Mouse (Mus musculus): ENCODE data around the gene Phtf2.
"Not testable (repeated sequence)": the region's sequence is repeated elsewhere in the genome, so short reads cannot be mapped to it uniquely, and the experiment has no call there.

Gene Phtf2

DNA sequence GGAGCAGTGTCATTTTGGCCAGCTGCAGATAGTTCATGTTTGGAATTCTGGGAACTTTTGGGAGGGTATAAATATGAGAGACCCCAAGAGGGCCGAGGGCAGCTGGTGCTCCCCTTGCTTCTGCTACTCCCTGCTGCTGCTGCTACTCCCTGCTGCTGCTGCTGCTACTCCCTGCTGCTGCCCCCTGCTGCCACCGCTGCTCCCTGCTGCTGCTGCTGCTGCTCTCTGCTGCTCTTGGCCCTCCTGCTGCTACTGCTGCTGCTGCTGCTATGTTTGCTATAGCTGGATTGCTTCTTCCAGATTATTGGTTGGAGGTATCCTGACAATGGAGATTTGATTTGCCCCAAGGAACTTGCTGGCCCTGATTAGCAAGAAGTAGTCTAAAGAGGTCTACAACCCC lies 143.1 kb downstream of the Phtf2 start:
- in situ Hi-C loops (cut with MboI; ENCODE audit: low pct_unique_long_range_greater_than_20kb in 1 of 2, low sequenced_read_pairs in 2 of 2, unreplicated experiment in 1 of 2), result no loop called here

DNA sequence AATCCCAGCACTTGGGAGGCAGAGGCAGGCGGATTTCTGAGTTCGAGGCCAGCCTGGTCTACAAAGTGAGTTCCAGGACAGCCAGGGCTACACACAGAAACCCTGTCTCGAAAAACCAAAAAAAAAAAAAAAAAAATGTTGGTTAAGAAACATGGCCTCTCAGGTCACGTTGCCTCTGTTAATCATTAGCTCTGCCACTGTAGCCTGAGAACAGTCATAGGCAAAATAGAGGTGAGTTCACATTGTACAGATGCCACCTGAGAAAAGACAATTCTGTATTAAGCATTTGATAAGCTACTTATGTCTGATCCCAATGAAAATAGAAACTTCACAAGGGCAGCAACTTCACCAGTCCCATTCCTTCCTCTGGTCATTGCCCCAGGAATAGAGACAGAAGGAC lies 158.7 kb downstream of the Phtf2 start:
- in situ Hi-C loops (cut with MboI; ENCODE audit: low pct_unique_long_range_greater_than_20kb in 1 of 2, low sequenced_read_pairs in 2 of 2, unreplicated experiment in 1 of 2), result not testable (repeated sequence)

DNA sequence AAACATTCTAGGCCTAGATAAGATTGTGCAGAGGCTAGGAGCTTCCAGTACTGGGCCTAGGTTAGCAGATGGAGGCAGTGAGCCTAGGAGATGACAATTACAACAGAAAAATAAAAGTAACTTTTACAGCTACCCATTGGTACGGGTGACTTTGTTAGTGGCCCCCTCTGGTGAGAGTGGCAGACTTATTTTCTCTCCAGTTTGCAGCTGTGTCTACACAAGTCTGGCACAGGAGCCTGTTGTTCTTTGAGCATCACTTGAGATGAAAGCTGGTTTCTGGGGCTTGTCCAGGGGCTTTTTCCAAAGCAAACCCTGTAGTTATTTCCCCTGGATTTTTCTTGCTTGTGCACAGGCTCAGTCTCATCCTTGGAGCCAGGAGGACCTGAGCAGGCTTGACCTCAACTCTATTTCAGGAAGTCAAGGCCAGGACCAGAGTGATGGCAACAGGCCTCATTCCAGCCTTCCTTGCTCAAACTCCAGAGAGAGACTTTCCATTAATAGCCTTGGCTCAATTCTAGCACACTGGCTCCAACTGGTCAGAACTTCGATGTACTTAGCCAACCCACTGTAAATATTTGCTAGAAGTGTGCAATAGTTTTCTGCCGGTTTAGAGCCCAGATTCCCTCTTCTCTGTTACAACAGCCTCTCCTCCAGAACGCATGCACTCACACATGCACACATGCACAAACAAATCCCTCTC lies 161.6 kb downstream of the Phtf2 start:
- in situ Hi-C loops (cut with MboI; ENCODE audit: low pct_unique_long_range_greater_than_20kb in 1 of 2, low sequenced_read_pairs in 2 of 2, unreplicated experiment in 1 of 2), result no loop called here

- in situ Hi-C loops (cut with MboI; ENCODE audit: low pct_unique_long_range_greater_than_20kb in 1 of 2, low sequenced_read_pairs in 2 of 2, unreplicated experiment in 1 of 2), result not testable (repeated sequence)
Measured at GRCm38 (mm10) chr5:20715980-20716379, 165.9 kb downstream of the Phtf2 start.

- in situ Hi-C loops (cut with MboI; ENCODE audit: low pct_unique_long_range_greater_than_20kb in 1 of 2, low sequenced_read_pairs in 2 of 2, unreplicated experiment in 1 of 2), result not testable (repeated sequence)
Measured at GRCm38 (mm10) chr5:20714619-20715018, 167.3 kb downstream of the Phtf2 start.

- in situ Hi-C loops (cut with MboI; ENCODE audit: low pct_unique_long_range_greater_than_20kb in 1 of 2, low sequenced_read_pairs in 2 of 2, unreplicated experiment in 1 of 2), result not testable (repeated sequence)
Measured at GRCm38 (mm10) chr5:20710845-20711244, 171.1 kb downstream of the Phtf2 start.
